Mouse (Mus musculus) cortical plate, adult 2 months (tissue): ENCODE measurements around the gene Atxn10.

ENCODE experiments used
- CTCF ChIP-seq: fragments of 200-500 bp; IDR thresholded peaks from 2 replicates; pipeline ENCODE4 v1.5.1; 2011; ENCODE audit warnings: mild to moderate bottlenecking, control low read depth, low read length; ENCODE audit not compliant: insufficient read depth; ENCODE audit errors: extremely low read depth
- POLR2A ChIP-seq: fragments of 200-500 bp; IDR thresholded peaks from 2 replicates; pipeline ENCODE4 v1.6.1; 2011; ENCODE audit warnings: mild to moderate bottlenecking, low read length, control low read depth; ENCODE audit not compliant: insufficient read depth; ENCODE audit errors: extremely low read depth

- TF ChIP-seq CTCF (no peak), POLR2A (no peak)
These were observed 47.4 kb downstream of the Atxn10 start for GRCm38 (mm10) chr15:85383477-85383876.
